Mouse (Mus musculus) midbrain, embryonic 10.5 days (tissue): ENCODE measurements around the gene Apobec2. TPM values are rescaled to one million over a fixed set of nuclear protein-coding genes. Genes with fewer than 3 reads are reported as not detected.
A peak's percentile ranks its signal among the peaks of the same experiment; 100 is the strongest.

Experiments
- DNase-seq: peaks from one replicate; pipeline ENCODE4 v3.0.0-alpha.2; 2017; ENCODE audit warnings: low spot score
- H3K27ac ChIP-seq: fragments of 300-500 bp; sonication (generic); replicated peaks from 2 replicates; pipeline ENCODE4 v1.5.1; 2016; ENCODE audit warnings: mild to moderate bottlenecking
- H3K27me3 ChIP-seq: fragments of 300-500 bp; sonication (generic); 2 replicates; pipeline ENCODE4 v1.6.1; 2016; ENCODE audit warnings: low read depth, mild to moderate bottlenecking; ENCODE audit not compliant: poor library complexity, severe bottlenecking
- H3K36me3 ChIP-seq: fragments of 300-500 bp; sonication (generic); 2 replicates; pipeline ENCODE4 v1.6.1; 2016; ENCODE audit warnings: mild to moderate bottlenecking, moderate library complexity
- H3K4me1 ChIP-seq: fragments of 300-500 bp; sonication (generic); 2 replicates; pipeline ENCODE4 v1.6.1; 2016
- H3K4me3 ChIP-seq: fragments of 300-500 bp; sonication (generic); 2 replicates; pipeline ENCODE4 v1.5.1; 2016; ENCODE audit warnings: mild to moderate bottlenecking, moderate library complexity
- H3K9me3 ChIP-seq: fragments of 300-500 bp; sonication (generic); replicated peaks from 2 replicates; pipeline ENCODE4 v1.6.1; 2016; ENCODE audit warnings: mild to moderate bottlenecking
- WGBS: fragments of 180-500 bp; shearing (Covaris S2); methylation state at CpG from one replicate; pipeline ENCODE4 v1.1.7; 2016; 5-methylcytosine and 5-hydroxymethylcytosine counted together
- polyA plus RNA-seq: library from polyadenylated mRNA; unstranded; fragments of >200 nt; fragmentation: Nextera tagmentation; extraction: Ambion mirVana; gene quantifications from 2 replicates; pipeline ENCODE4 v1.2.1, GENCODE M21; 2016

The Apobec2 gene
- polyA plus RNA-seq, 1 experiment from 2014 or later = 1.1 TPM

GRCm38 (mm10) chr17:48431054-48431453 is 1.7 kb downstream of the Apobec2 start:
- Histone ChIP-seq H3K27ac (no peak overlapping the region), H3K36me3 (no peaks in the 10 kb centered on the region), H3K4me3 (no peak overlapping the region), H3K4me1 (peaks cover 17% of the 10 kb centered on the region), H3K9me3 (no peaks in the 10 kb centered on the region), H3K27me3 (no peaks in the 10 kb centered on the region)
- no peak for DNase-seq
- 68% methylated on average over 5 of the region's 5 CpGs for WGBS

DNA sequence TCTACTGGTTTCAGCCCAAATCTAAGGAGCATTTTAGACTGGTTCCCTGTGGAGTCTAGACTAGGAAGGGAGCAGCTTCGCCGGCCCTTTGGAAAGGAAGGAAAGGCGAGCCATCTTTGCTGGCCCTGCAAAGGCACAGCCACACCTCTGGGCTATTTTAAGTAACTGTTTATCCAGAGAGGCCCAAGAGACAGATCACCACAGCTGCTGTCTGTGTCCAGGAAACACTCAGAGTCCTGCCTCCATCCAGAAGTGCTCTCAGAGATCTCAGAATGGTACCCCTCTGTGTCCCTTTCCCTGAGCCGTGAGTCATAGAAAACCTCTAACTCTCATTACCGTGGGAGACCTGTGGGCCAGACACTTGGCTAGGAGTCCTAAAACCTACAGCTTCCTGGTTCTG is 2.3 kb downstream of the Apobec2 start:
- no peak for DNase-seq
- Histone ChIP-seq H3K4me1 (peaks cover 22% of the 10 kb centered on the region), H3K4me3 (no peak overlapping the region), H3K27me3 (no peaks in the 10 kb centered on the region), H3K9me3 (no peaks in the 10 kb centered on the region), H3K27ac (0 out of 2 replicates have a peak overlapping the region, but pooled peaks have one; percentile 3), H3K36me3 (no peaks in the 10 kb centered on the region)
- 68% methylated on average over 5 of the region's 5 CpGs for WGBS

DNA sequence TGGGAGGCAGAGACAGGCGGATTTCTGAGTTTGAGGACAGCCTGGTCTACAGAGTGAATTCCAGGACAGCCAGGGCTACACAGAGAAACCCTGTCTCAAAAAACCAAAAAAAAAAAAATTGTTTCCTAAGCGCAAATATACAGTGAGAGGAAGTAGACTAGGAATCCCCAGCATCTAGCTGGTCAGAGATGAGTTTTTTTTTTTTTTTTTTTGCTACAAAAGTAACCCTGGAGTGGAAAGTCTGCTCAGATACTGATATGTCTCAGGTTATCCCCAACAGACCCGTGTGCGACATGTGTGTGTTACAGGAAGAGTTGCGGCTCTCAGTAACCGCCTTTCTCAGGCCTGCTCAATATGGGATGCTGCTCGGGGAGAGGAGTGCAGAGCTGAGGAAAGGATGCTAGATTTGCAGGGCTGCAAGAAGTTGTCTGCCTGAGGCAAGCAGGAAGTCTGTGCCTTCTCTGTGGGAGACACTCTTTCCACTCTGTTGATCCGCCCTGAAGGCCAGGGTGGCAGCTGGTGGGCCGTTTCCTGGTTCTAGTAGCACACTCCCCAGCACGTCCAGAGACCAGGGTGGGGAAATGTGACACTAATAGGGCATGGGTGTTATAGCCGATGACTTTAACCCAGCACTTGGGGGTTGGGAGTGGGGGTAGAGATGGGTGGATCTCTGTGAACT is 4.7 kb downstream of the Apobec2 start:
- Histone ChIP-seq H3K36me3 (no peaks in the 10 kb centered on the region), H3K27ac (0 out of 2 replicates have a peak overlapping the region, but pooled peaks have one; percentile 46), H3K4me1 (peaks cover 22% of the 10 kb centered on the region), H3K9me3 (no peaks in the 10 kb centered on the region), H3K27me3 (no peaks in the 10 kb centered on the region), H3K4me3 (no peak overlapping the region)
- WGBS = 78% methylated on average over 11 of the region's 11 CpGs
- DNase-seq = no peak

DNA sequence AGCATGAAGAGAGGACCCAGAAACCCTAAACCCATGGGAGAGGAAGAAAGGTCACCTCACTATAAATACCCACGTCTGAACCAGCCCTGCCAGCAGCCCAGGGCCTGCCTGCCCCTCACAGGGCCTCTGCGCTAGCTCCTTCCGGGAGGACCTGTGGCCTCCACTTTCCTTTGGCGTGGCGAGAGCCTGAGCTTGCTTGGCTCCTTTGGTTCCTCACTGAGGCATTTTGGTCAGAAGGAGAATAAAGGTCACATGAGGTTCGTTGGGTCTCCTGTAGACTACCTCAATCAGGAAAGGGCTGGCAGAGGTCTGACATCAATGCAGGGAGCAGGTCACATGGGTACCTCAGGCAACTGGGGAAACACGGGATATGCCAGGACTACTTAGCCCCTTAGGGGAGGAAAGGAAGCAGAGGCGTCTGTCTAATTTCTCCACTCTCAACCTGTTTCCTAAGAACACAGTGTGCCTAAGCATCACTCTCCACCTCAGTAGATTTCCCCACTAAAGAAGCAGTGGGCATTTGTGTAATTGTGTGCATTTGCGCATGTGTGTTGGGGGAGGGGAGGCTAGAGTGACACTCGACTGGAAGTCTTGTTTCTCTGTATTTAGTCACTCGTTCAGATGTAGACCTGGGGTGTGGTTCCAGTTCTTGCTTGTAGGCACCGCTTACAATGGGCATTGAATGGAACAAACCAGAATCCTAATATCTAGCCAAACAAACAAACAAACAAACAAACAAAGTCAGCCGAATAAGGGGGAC is 5.6 kb downstream of the Apobec2 start:
- no peak overlapping the region for H3K4me3 ChIP-seq
- 76% methylated on average over 13 of the region's 13 CpGs for WGBS
- DNase-seq = no peak
- H3K9me3 ChIP-seq = no peaks in the 10 kb centered on the region
- no peaks in the 10 kb centered on the region for H3K27me3 ChIP-seq
- H3K4me1 ChIP-seq = peaks cover 15% of the 10 kb centered on the region
- 0 out of 2 replicates have a peak overlapping the region, but pooled peaks have one; percentile 7 for H3K27ac ChIP-seq
- no peaks in the 10 kb centered on the region for H3K36me3 ChIP-seq

DNA sequence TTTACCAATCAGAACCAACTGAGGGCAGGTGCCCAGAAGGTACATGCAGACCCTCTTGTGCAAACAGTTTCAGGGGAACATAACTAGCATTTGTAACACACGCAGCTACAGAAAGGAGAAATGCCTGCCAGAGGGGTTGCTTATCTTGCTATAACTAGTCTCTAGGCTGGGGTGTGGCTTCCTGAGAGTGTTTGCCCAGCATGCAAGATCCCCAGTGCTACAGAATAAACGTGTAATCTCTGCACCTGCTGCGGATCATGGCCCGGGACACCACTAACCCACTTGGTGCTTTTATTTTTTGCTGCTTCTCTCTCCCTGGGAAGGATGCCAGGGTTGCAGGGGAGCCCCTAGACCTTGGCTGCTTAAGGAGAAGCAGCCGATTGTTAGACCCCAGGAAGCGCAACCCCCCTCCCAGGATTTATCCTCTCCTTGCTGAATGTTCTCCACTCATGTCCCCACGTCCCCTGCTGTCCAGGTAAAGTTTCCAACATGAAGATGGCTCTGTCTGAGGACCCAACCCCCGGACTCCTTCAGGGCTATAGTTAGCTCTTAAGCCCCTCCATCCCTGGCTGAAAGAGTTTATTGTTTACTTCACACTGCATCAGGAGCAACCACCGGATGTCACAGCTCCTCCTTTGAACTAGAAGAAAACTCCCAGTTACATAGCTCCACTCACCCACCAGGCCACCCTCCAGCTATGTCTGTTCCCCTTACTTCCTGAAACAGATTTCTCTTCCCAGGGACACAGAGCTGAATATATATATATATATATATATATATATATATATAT is 6.7 kb downstream of the Apobec2 start:
- no peaks in the 10 kb centered on the region for H3K36me3 ChIP-seq
- H3K4me1 ChIP-seq = peaks cover 15% of the 10 kb centered on the region
- H3K4me3 ChIP-seq = no peak overlapping the region
- 51% methylated on average over 9 of the region's 9 CpGs for WGBS
- no peaks in the 10 kb centered on the region for H3K9me3 ChIP-seq
- 0 out of 2 replicates have a peak overlapping the region, but pooled peaks have one; percentile 38 for H3K27ac ChIP-seq
- H3K27me3 ChIP-seq = no peaks in the 10 kb centered on the region
- DNase-seq = no peak

GRCm38 (mm10) chr17:48424237-48424636 is 8.5 kb downstream of the Apobec2 start:
- 89% methylated on average over 9 of the region's 9 CpGs for WGBS
- Histone ChIP-seq H3K27me3 (no peaks in the 10 kb centered on the region), H3K9me3 (no peaks in the 10 kb centered on the region), H3K4me1 (peaks cover 15% of the 10 kb centered on the region), H3K4me3 (no peak overlapping the region), H3K27ac (no peak overlapping the region), H3K36me3 (peaks cover 3% of the 10 kb centered on the region; the same call in 1 of the 2 replicates)
- DNase-seq = no peak

- peaks cover 48% of the 10 kb centered on the region for H3K36me3 ChIP-seq
Observed at GRCm38 (mm10) chr17:48419571-48419970, 13.2 kb downstream of the Apobec2 start.

DNA sequence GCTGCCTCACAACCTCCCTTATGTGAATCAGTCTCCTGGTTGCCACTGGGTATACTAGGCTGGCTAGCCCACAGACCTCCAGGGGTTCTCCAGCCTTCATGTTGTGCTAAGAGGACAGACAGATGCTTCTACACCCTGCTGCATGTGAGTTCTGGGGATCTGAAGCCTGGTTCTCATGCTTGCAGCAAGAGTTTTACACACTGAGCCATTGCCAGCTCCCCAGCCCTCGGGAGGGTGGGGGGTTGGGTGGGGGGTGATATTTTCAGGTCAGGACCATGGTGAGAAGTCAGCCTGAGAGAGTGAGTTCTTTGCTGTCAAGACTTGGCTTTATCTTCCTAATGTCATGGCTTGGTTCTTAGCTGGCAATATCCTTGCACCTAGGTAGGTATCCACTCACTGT is 13.9 kb downstream of the Apobec2 start:
- no peak overlapping the region for H3K27ac ChIP-seq
- DNase-seq = no peak
- no peaks in the 10 kb centered on the region for H3K9me3 ChIP-seq
- 79% methylated on average over 1 of the region's 1 CpGs for WGBS
- H3K4me3 ChIP-seq = no peak overlapping the region
- H3K36me3 ChIP-seq = peaks cover 56% of the 10 kb centered on the region
- no peaks in the 10 kb centered on the region for H3K4me1 ChIP-seq
- no peaks in the 10 kb centered on the region for H3K27me3 ChIP-seq

More at GRCm38 (mm10) chr17:48419571-48419970, 13.2 kb downstream of the Apobec2 start:
- H3K4me3 ChIP-seq = no peak overlapping the region
- WGBS = 73% methylated on average over 2 of the region's 2 CpGs
- H3K27me3 ChIP-seq = no peaks in the 10 kb centered on the region
- no peaks in the 10 kb centered on the region for H3K4me1 ChIP-seq
- H3K9me3 ChIP-seq = no peaks in the 10 kb centered on the region
- no peak overlapping the region for H3K27ac ChIP-seq
- no peak for DNase-seq

DNA sequence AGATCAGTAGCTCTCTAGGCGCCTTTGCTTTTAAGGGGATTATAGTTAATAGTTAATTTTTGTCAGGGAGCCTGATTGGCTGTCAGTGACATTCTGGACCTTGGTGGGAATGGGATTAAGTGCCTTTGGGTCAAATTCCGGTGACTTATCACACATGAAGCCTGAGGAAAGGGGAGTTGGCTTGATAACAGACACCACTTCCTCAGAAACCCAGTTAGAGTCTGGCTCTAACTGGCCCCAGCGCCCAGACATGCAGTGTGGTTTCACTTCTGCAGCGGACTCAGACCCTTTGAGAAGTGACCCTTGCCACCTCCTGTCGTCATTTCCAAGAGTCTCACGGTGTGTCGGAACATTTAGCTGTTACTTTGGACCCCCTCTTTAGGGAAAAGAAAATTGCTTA is 14.6 kb downstream of the Apobec2 start:
- Histone ChIP-seq H3K4me1 (no peaks in the 10 kb centered on the region), H3K36me3 (peaks cover 62% of the 10 kb centered on the region), H3K27ac (no peak overlapping the region), H3K27me3 (no peaks in the 10 kb centered on the region), H3K9me3 (no peaks in the 10 kb centered on the region), H3K4me3 (no peak overlapping the region)
- no peak for DNase-seq
- WGBS = 83% methylated on average over 7 of the region's 7 CpGs

GRCm38 (mm10) chr17:48417521-48417920 is 15.2 kb downstream of the Apobec2 start:
- no peak overlapping the region for H3K27ac ChIP-seq
- H3K9me3 ChIP-seq = no peaks in the 10 kb centered on the region
- H3K27me3 ChIP-seq = no peaks in the 10 kb centered on the region
- H3K4me1 ChIP-seq = no peaks in the 10 kb centered on the region
- no peak overlapping the region for H3K4me3 ChIP-seq
- DNase-seq = no peak
- H3K36me3 ChIP-seq = peaks cover 66% of the 10 kb centered on the region
- WGBS = 94% methylated on average over 6 of the region's 6 CpGs

DNA sequence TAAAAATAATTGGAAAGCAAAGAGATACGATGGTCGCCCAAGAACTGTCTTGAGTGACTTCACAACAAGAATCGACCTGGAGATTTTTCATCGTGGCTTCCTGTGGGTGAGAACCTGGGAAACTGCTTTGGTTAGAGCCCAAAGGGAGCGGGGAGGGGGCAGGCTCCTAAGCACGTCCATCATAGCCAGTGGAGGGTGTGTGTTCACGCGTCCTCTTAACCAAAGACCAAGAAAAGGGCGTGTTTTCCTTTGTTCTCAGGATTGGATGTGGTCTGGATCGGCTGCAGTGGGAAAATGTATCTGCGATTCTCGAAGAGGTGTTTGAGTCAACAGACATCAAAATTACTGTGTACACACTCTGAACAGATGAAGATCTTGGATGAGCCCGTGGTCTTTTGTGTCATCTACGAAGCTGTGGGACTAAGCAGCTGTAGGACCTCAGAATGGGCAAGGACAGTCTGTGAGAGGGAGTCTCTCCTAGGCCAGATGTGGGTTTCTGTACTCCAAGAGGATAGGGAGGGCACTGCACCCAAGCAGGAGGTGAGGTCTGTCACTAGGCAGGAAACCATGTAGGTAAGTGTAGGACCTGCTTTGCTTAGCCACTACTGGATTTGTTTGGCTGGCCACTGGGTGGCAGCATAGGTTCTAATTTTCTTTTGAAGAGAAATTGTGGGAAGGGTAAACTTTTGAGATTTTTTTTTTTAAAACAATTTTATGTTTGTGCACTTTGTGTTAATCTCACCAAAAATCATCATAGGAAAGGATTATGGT is 16.1 kb downstream of the Apobec2 start:
- Histone ChIP-seq H3K4me3 (no peak overlapping the region), H3K27ac (no peak overlapping the region), H3K9me3 (no peaks in the 10 kb centered on the region), H3K4me1 (peaks cover 4% of the 10 kb centered on the region), H3K27me3 (no peaks in the 10 kb centered on the region), H3K36me3 (peaks cover 75% of the 10 kb centered on the region)
- peak; percentile 42 for DNase-seq
- WGBS = 92% methylated on average over 14 of the region's 14 CpGs

DNA sequence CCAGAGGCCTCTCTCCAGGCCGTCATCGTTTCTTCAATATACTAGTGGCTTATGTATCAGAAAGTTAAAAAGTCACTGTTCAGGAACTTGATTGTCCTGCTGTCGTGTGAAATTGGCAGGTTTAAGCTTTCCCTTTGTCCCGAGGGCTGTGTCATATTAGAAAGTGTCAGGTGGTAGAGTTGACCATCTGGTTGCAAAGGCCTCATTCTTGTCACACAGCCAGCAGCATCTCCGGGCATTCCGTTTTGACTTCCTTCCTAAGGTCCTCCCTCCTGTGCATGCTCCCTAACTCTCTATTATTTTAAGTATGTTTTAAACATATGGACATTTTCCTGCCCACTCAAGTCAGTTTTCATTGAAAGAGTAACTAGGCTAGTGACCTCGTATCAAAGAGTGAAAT is 16.7 kb downstream of the Apobec2 start:
- H3K4me3 ChIP-seq = no peak overlapping the region
- H3K27ac ChIP-seq = no peak overlapping the region
- no peak for DNase-seq
- H3K9me3 ChIP-seq = no peaks in the 10 kb centered on the region
- H3K36me3 ChIP-seq = peaks cover 75% of the 10 kb centered on the region
- no peaks in the 10 kb centered on the region for H3K27me3 ChIP-seq
- 91% methylated on average over 7 of the region's 7 CpGs for WGBS
- H3K4me1 ChIP-seq = peaks cover 9% of the 10 kb centered on the region
